ENCODE assay signal across 8 mouse cellular contexts in the genomic region with DNA sequence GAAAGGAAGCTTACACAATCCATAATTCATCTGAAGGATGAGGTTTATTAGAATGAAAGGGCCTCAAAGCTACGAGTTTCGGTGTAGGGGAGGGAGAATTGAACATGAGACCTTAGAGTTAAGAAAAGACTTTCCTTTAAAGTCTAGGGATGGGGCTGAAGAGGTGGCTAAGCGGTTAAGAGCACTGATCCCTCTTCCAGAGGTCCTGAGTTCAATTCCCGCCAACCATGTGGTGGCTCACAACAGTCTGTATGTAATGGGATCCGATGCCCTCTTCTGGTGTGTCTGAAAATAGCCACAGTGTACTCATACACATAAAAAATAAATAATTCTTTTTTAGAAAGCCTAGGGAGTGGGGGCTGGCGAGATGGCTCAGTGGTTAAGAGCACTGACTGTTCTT. TPM values are rescaled to one million over a fixed set of nuclear protein-coding genes. Genes with fewer than 3 reads are reported as not detected.
DNase-seq lines count a peak whose midpoint lies in the region; ATAC-seq lines count a peak whose summit lies in the region.

No protein-coding gene starts in this region.

- 40% methylated on average over 6 of the region's 6 CpGs for WGBS in heart, embryonic 10.5 days
- 45% methylated on average over 6 of the region's 6 CpGs for WGBS in intestine, embryonic 14.5 days
- WGBS in neural tube, embryonic 12.5 days: 49% methylated on average over 6 of the region's 6 CpGs

- no peak for ATAC-seq in intestine, embryonic 14.5 days (replicated peaks; ENCODE audit: low FRiP score, low TSS enrichment, low read depth)
- no peak for ATAC-seq in neural tube, embryonic 12.5 days (ENCODE audit: low FRiP score, low read depth)
- no peak for ATAC-seq in frontal cortex, adult (ENCODE audit: low TSS enrichment)

- peak overlapping the region; percentile 95 for H3K27ac ChIP-seq in heart, embryonic 10.5 days
- peak overlapping the region; percentile 95 for H3K27ac ChIP-seq in intestine, embryonic 14.5 days (ENCODE audit: low read depth)
- H3K27ac ChIP-seq in neural tube, embryonic 12.5 days: peak overlapping the region; percentile 94; the same call in 1 of the 2 replicates

- no peaks in the 10 kb centered on the region for H3K9me3 ChIP-seq in heart, embryonic 10.5 days
- H3K9me3 ChIP-seq in intestine, embryonic 14.5 days (ENCODE audit: control insufficient read depth, low read length): no peaks in the 10 kb centered on the region
- no peaks in the 10 kb centered on the region for H3K9me3 ChIP-seq in neural tube, embryonic 12.5 days

- peak overlapping the region; percentile 90 for H3K4me2 ChIP-seq in intestine, embryonic 14.5 days (ENCODE audit: low read length)
- peak overlapping the region; percentile 88 for H3K4me2 ChIP-seq in neural tube, embryonic 12.5 days (replicated peaks)

- H3K27me3 ChIP-seq in heart, embryonic 10.5 days (ENCODE audit: insufficient read depth, poor library complexity, severe bottlenecking): no peaks in the 10 kb centered on the region
- H3K27me3 ChIP-seq in intestine, embryonic 14.5 days (replicated peaks; ENCODE audit: control insufficient read depth, insufficient read depth, low read length): no peaks in the 10 kb centered on the region
- H3K27me3 ChIP-seq in neural tube, embryonic 12.5 days (replicated peaks): no peaks in the 10 kb centered on the region

- H3K9ac ChIP-seq in intestine, embryonic 14.5 days (ENCODE audit: low read length): peak overlapping the region; percentile 83
- peak overlapping the region; percentile 73 for H3K9ac ChIP-seq in neural tube, embryonic 12.5 days

- H3K4me1 ChIP-seq in heart, embryonic 10.5 days: peaks cover 27% of the 10 kb centered on the region
- peaks cover 14% of the 10 kb centered on the region; the same call in 1 of the 2 replicates for H3K4me1 ChIP-seq in intestine, embryonic 14.5 days (replicated peaks; ENCODE audit: control insufficient read depth, insufficient read depth, low read length)
- H3K4me1 ChIP-seq in neural tube, embryonic 12.5 days: peaks cover 12% of the 10 kb centered on the region; the same call in 1 of the 2 replicates

- H3K36me3 ChIP-seq in heart, embryonic 10.5 days: peaks cover 23% of the 10 kb centered on the region
- H3K36me3 ChIP-seq in intestine, embryonic 14.5 days (ENCODE audit: control insufficient read depth, insufficient read depth, low read length): peaks cover 23% of the 10 kb centered on the region
- H3K36me3 ChIP-seq in neural tube, embryonic 12.5 days: peaks cover 23% of the 10 kb centered on the region

- DNase-seq in heart, embryonic 10.5 days (ENCODE audit: low spot score): peak; percentile 68
- no peak for DNase-seq in heart, adult 11 months
- peak; percentile 68 for DNase-seq in 416B (ENCODE audit: low read depth)
- DNase-seq in cerebellum, postnatal 10 days: peak; percentile 49 to 61
- DNase-seq in intestine, embryonic 14.5 days (ENCODE audit: low spot score): no peak
- DNase-seq in layer of hippocampus, postnatal 25 days (ENCODE audit: extremely low spot score in 1 of 2, low spot score in 1 of 2): no peak

- H3K4me3 ChIP-seq in heart, embryonic 10.5 days: peak overlapping the region; percentile 82
- H3K4me3 ChIP-seq in intestine, embryonic 14.5 days (ENCODE audit: low read depth, low read length): peak overlapping the region; percentile 89
- peak overlapping the region; percentile 71 for H3K4me3 ChIP-seq in neural tube, embryonic 12.5 days

RNA-seq across cellular contexts. Expression of a gene that starts 0.6 kb away (rescaled TPM):
- polyA plus RNA-seq in heart, embryonic 10.5 days (2016; fragmentation: Nextera tagmentation; extraction: Ambion mirVana): 64.7 and 64.8 TPM in 2 replicates
- polyA plus RNA-seq in intestine, embryonic 14.5 days (2014; fragmentation: Nextera tagmentation; extraction: Ambion mirVana): 46.3 and 49.7 TPM in 2 replicates
- 79.3 and 80.1 TPM in 2 replicates for polyA plus RNA-seq in neural tube, embryonic 12.5 days (2016; fragmentation: Nextera tagmentation; extraction: Ambion mirVana)
- 10 to 100 TPM; 34.3 to 43.4 TPM for total RNA-seq in layer of hippocampus, postnatal 25 days (2021)

RNA-seq across cellular contexts. Expression of a gene that starts 0.8 kb away (rescaled TPM):
- polyA plus RNA-seq in heart, embryonic 10.5 days (2016; fragmentation: Nextera tagmentation; extraction: Ambion mirVana): 0.38 and 0.58 TPM in 2 replicates
- not detected in 2 replicates for polyA plus RNA-seq in intestine, embryonic 14.5 days (2014; fragmentation: Nextera tagmentation; extraction: Ambion mirVana)
- not detected in 2 replicates for polyA plus RNA-seq in neural tube, embryonic 12.5 days (2016; fragmentation: Nextera tagmentation; extraction: Ambion mirVana)
- not detected for total RNA-seq in layer of hippocampus, postnatal 25 days (2021)

RNA-seq across cellular contexts. Expression of a gene that starts 1.0 kb away (rescaled TPM):
- 2.7 and 3.4 TPM in 2 replicates for polyA plus RNA-seq in heart, embryonic 10.5 days (2016; fragmentation: Nextera tagmentation; extraction: Ambion mirVana)
- polyA plus RNA-seq in intestine, embryonic 14.5 days (2014; fragmentation: Nextera tagmentation; extraction: Ambion mirVana): 1.7 and 2.2 TPM in 2 replicates
- polyA plus RNA-seq in neural tube, embryonic 12.5 days (2016; fragmentation: Nextera tagmentation; extraction: Ambion mirVana): 5.2 and 5.3 TPM in 2 replicates
- total RNA-seq in layer of hippocampus, postnatal 25 days (2021): 1 to 10 TPM; 2.1 to 2.4 TPM

RNA-seq across cellular contexts. Expression of a gene that starts 4.7 kb away (rescaled TPM):
- polyA plus RNA-seq in heart, embryonic 10.5 days (2016; fragmentation: Nextera tagmentation; extraction: Ambion mirVana): 73.9 and 147 TPM in 2 replicates
- 0.60 and 0.76 TPM in 2 replicates for polyA plus RNA-seq in intestine, embryonic 14.5 days (2014; fragmentation: Nextera tagmentation; extraction: Ambion mirVana)
- 0.85 and 1.4 TPM in 2 replicates for polyA plus RNA-seq in neural tube, embryonic 12.5 days (2016; fragmentation: Nextera tagmentation; extraction: Ambion mirVana)
- total RNA-seq in layer of hippocampus, postnatal 25 days (2021): 1 to 10 TPM; 1.4 to 2.3 TPM

RNA-seq across cellular contexts. Expression of a gene that starts 20.0 kb away (rescaled TPM):
- polyA plus RNA-seq in heart, embryonic 10.5 days (2016; fragmentation: Nextera tagmentation; extraction: Ambion mirVana): not detected in 2 replicates
- not detected in 2 replicates for polyA plus RNA-seq in intestine, embryonic 14.5 days (2014; fragmentation: Nextera tagmentation; extraction: Ambion mirVana)
- not detected in 2 replicates for polyA plus RNA-seq in neural tube, embryonic 12.5 days (2016; fragmentation: Nextera tagmentation; extraction: Ambion mirVana)
- not detected for total RNA-seq in layer of hippocampus, postnatal 25 days (2021)

Comparison
In these comparisons a context has a peak if more than half of its experiments do, and no peak if none do; other contexts are left out.
1. DNase-seq: peak in heart, embryonic 10.5 days (single experiment), 416B (single experiment) and cerebellum, postnatal 10 days (2 of 2); none in heart, adult 11 months (single experiment), intestine, embryonic 14.5 days (single experiment) and layer of hippocampus, postnatal 25 days (0 of 2).
2. Peak in every context shown above with its lines, with median percentiles within 50 percentile points of each other: H3K27ac ChIP-seq and H3K4me3 ChIP-seq.